Mouse (Mus musculus): ENCODE data around the gene Aplp1. TPM values are rescaled to one million over a fixed set of nuclear protein-coding genes. Genes with fewer than 3 reads are reported as not detected.

Aplp1 gene
- polyA plus RNA-seq, 1 experiment, result 0.26 TPM

DNA sequence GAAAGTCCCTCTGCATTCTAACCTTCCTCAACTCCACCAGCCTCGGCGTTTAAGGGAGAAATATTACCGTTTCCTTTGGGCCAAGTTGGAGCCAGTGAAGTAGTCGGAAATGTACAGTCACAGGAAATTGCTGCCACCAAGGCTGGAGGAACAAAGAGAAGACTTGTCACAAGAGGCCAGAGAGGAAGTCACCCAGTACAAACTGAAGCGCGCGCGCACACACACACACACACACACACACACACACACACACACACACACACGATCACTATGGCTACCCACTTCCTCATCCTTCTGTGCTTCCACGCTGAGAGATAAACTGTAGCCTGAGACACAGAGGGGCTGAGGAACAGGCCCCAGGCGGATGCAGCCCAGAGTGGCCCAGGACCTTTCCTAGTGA, 51.0 kb downstream of the Aplp1 start:
- Histone ChIP-seq H3K79me2 (ENCODE audit: control insufficient read depth, insufficient read depth) (no peaks in the 10 kb centered on the region), H3K27me3 (ENCODE audit: control insufficient read depth, insufficient read depth, insufficient read length) (peaks cover 17% of the 10 kb centered on the region), H3K4me3 (no peak overlapping the region), H3K4me2 (ENCODE audit: low read depth) (no peak overlapping the region), H3ac (ENCODE audit: control insufficient read depth, insufficient read length) (no peak overlapping the region), H3K36me3 (ENCODE audit: control insufficient read depth, insufficient read depth) (no peaks in the 10 kb centered on the region)
- no peak for TF ChIP-seq MAX (IDR thresholded peaks at IDR 0.05; ENCODE audit: low read depth)
- TF ChIP-seq SRF (IDR thresholded peaks at IDR 0.05; ENCODE audit: control insufficient read depth, insufficient read length, low read depth), result no peak
- no peak for TF ChIP-seq MYOD1 (IDR thresholded peaks at IDR 0.05; ENCODE audit: control insufficient read depth in 1 of 3, insufficient read length in 2 of 3, low read depth in 2 of 3)
- TF ChIP-seq MYOG (IDR thresholded peaks at IDR 0.05; ENCODE audit: control insufficient read depth in 1 of 3, insufficient read depth in 1 of 3, insufficient read length in 2 of 3, low read depth in 2 of 3), result no peak

DNA sequence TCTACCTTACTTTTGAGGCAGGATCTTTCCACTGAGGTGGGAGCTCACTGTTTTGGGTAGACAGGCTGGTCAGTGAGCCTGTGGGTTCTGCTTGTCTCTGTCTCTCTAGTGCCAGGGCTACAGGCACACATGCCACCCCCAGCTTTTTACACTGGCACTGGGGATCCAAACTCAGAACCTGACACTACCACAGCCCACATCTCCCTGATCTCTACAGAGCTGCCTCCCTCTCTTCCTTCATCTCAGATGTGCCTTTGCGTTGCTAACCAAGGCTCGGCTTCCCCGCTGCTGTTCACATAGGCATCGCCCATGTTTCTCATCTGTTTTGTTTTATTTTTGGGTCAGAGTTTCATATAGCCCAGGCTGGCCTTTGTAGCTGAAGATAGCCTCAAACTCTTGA, 51.7 kb downstream of the Aplp1 start:
- Histone ChIP-seq H3ac (ENCODE audit: control insufficient read depth, insufficient read length) (no peak overlapping the region), H3K4me3 (no peak overlapping the region), H3K79me2 (ENCODE audit: control insufficient read depth, insufficient read depth) (no peaks in the 10 kb centered on the region), H3K36me3 (ENCODE audit: control insufficient read depth, insufficient read depth) (no peaks in the 10 kb centered on the region), H3K4me2 (ENCODE audit: low read depth) (no peak overlapping the region), H3K27me3 (ENCODE audit: control insufficient read depth, insufficient read depth, insufficient read length) (peaks cover 17% of the 10 kb centered on the region)
- no peak for TF ChIP-seq E2F4 (IDR thresholded peaks at IDR 0.05; ENCODE audit: insufficient read depth)
- no peak for TF ChIP-seq TCF12 (IDR thresholded peaks at IDR 0.05; ENCODE audit: insufficient read depth, poor library complexity, severe bottlenecking)
- TF ChIP-seq SRF (IDR thresholded peaks at IDR 0.05; ENCODE audit: control insufficient read depth, insufficient read length, low read depth), result no peak
- no peak for TF ChIP-seq MAX (IDR thresholded peaks at IDR 0.05; ENCODE audit: low read depth)
- TF ChIP-seq REST (IDR thresholded peaks at IDR 0.05; ENCODE audit: insufficient read depth, insufficient read length), result no peak
- no peak for TF ChIP-seq CEBPB (IDR thresholded peaks at IDR 0.05; ENCODE audit: insufficient read depth, poor library complexity, severe bottlenecking)
- TF ChIP-seq USF1 (IDR thresholded peaks at IDR 0.05; ENCODE audit: low read depth), result no peak
- no peak for TF ChIP-seq POLR2A (IDR thresholded peaks at IDR 0.05; ENCODE audit: insufficient read length, low read depth)
- TF ChIP-seq MYOD1 (IDR thresholded peaks at IDR 0.05; ENCODE audit: control insufficient read depth in 1 of 3, insufficient read length in 2 of 3, low read depth in 2 of 3), result no peak
- no peak for TF ChIP-seq POLR2AphosphoS2 (IDR thresholded peaks at IDR 0.05; ENCODE audit: insufficient read length, low read depth)
- no peak for TF ChIP-seq MYOG (IDR thresholded peaks at IDR 0.05; ENCODE audit: control insufficient read depth in 1 of 3, insufficient read depth in 1 of 3, insufficient read length in 2 of 3, low read depth in 2 of 3)
- TF ChIP-seq TCF3 (IDR thresholded peaks at IDR 0.05; ENCODE audit: insufficient read length, low read depth), result no peak

GRCm38 (mm10) chr7:30392746-30393520, 52.4 kb downstream of the Aplp1 start:
- no peak overlapping the region for H3ac ChIP-seq (ENCODE audit: control insufficient read depth, insufficient read length)
- TF ChIP-seq TCF12 (IDR thresholded peaks at IDR 0.05; ENCODE audit: insufficient read depth, poor library complexity, severe bottlenecking), result no peak
- no peak for TF ChIP-seq USF1 (IDR thresholded peaks at IDR 0.05; ENCODE audit: low read depth)
- no peak for TF ChIP-seq MAX (IDR thresholded peaks at IDR 0.05; ENCODE audit: low read depth)
- TF ChIP-seq CEBPB (IDR thresholded peaks at IDR 0.05; ENCODE audit: insufficient read depth, poor library complexity, severe bottlenecking), result no peak
- no peak for TF ChIP-seq SRF (IDR thresholded peaks at IDR 0.05; ENCODE audit: control insufficient read depth, insufficient read length, low read depth)
- TF ChIP-seq POLR2A (IDR thresholded peaks at IDR 0.05; ENCODE audit: insufficient read length, low read depth), result no peak
- no peak for TF ChIP-seq MYOD1 (IDR thresholded peaks at IDR 0.05; ENCODE audit: control insufficient read depth in 1 of 3, insufficient read length in 2 of 3, low read depth in 2 of 3)
- no peak overlapping the region for H3K4me2 ChIP-seq (ENCODE audit: low read depth)
- H3K4me3 ChIP-seq, result no peak overlapping the region
- H3K79me2 ChIP-seq (ENCODE audit: control insufficient read depth, insufficient read depth), result no peaks in the 10 kb centered on the region
- H3K27me3 ChIP-seq (ENCODE audit: control insufficient read depth, insufficient read depth, insufficient read length), result peaks cover 17% of the 10 kb centered on the region
- no peaks in the 10 kb centered on the region for H3K36me3 ChIP-seq (ENCODE audit: control insufficient read depth, insufficient read depth)

Other genes starting within 250 kb of the Aplp1 start
- gene Capns1, start 246.7 kb downstream of the Aplp1 start, polyA plus RNA-seq (2012; fragmentation: generic; extraction: Trizol), result 622 TPM
- 174 TPM for gene Polr2i, start 213.6 kb downstream of the Aplp1 start, polyA plus RNA-seq (2012; fragmentation: generic; extraction: Trizol)
- 147 TPM for gene Tbcb, start 213.3 kb downstream of the Aplp1 start, polyA plus RNA-seq (2012; fragmentation: generic; extraction: Trizol)
- gene Ovol3, start 209.8 kb downstream of the Aplp1 start, polyA plus RNA-seq (2012; fragmentation: generic; extraction: Trizol), result not detected
- 0.02 TPM for gene Thap8, start 165.4 kb downstream of the Aplp1 start, polyA plus RNA-seq (2012; fragmentation: generic; extraction: Trizol)
- gene Wdr62, start 165.1 kb downstream of the Aplp1 start, polyA plus RNA-seq (2012; fragmentation: generic; extraction: Trizol), result 5.0 TPM
- gene Clip3, start 153.8 kb downstream of the Aplp1 start, polyA plus RNA-seq (2012; fragmentation: generic; extraction: Trizol), result 19.4 TPM
- 33.9 TPM for gene Alkbh6, start 136.8 kb downstream of the Aplp1 start, polyA plus RNA-seq (2012; fragmentation: generic; extraction: Trizol)
- 1.2 TPM for gene Syne4, start 130.7 kb downstream of the Aplp1 start, polyA plus RNA-seq (2012; fragmentation: generic; extraction: Trizol)
- 4.0 TPM for gene E130208F15Rik, start 123.8 kb downstream of the Aplp1 start, polyA plus RNA-seq (2012; fragmentation: generic; extraction: Trizol)
- 13.6 TPM for gene Sdhaf1, start 121.6 kb downstream of the Aplp1 start, polyA plus RNA-seq (2012; fragmentation: generic; extraction: Trizol)
- gene Lrfn3, start 82.8 kb downstream of the Aplp1 start, polyA plus RNA-seq (2012; fragmentation: generic; extraction: Trizol), result 0.66 TPM
- not detected for gene Tyrobp, start 31.8 kb downstream of the Aplp1 start, polyA plus RNA-seq (2012; fragmentation: generic; extraction: Trizol)
- not detected for gene Hcst, start 25.7 kb downstream of the Aplp1 start, polyA plus RNA-seq (2012; fragmentation: generic; extraction: Trizol)
- 0.07 TPM for gene Nfkbid, start 23.8 kb downstream of the Aplp1 start, polyA plus RNA-seq (2012; fragmentation: generic; extraction: Trizol)
- not detected for gene Kirrel2, start 12.2 kb upstream of the Aplp1 start, polyA plus RNA-seq (2012; fragmentation: generic; extraction: Trizol)
- gene Nphs1, start 12.8 kb upstream of the Aplp1 start, polyA plus RNA-seq (2012; fragmentation: generic; extraction: Trizol), result 0.43 TPM
- gene Prodh2, start 48.1 kb upstream of the Aplp1 start, polyA plus RNA-seq (2012; fragmentation: generic; extraction: Trizol), result not detected
- 8.7 TPM for gene Arhgap33, start 89.5 kb upstream of the Aplp1 start, polyA plus RNA-seq (2012; fragmentation: generic; extraction: Trizol)
- 27.8 TPM for gene Hspb6, start 106.6 kb upstream of the Aplp1 start, polyA plus RNA-seq (2012; fragmentation: generic; extraction: Trizol)
- 3.8 TPM for gene Proser3, start 106.8 kb upstream of the Aplp1 start, polyA plus RNA-seq (2012; fragmentation: generic; extraction: Trizol)
- gene Lin37, start 114.3 kb upstream of the Aplp1 start, polyA plus RNA-seq (2012; fragmentation: generic; extraction: Trizol), result 55.3 TPM
- gene U2af1l4, start 117.8 kb upstream of the Aplp1 start, polyA plus RNA-seq (2012; fragmentation: generic; extraction: Trizol), result 72.3 TPM
- 1.0 TPM for gene Gm49396, start 117.8 kb upstream of the Aplp1 start, polyA plus RNA-seq (2012; fragmentation: generic; extraction: Trizol)
- gene Psenen, start 118.1 kb upstream of the Aplp1 start, polyA plus RNA-seq (2012; fragmentation: generic; extraction: Trizol), result 169 TPM
- gene Igflr1, start 119.9 kb upstream of the Aplp1 start, polyA plus RNA-seq (2012; fragmentation: generic; extraction: Trizol), result 0.66 TPM
- 12.9 TPM for gene Kmt2b, start 143.2 kb upstream of the Aplp1 start, polyA plus RNA-seq (2012; fragmentation: generic; extraction: Trizol)
- 0.11 TPM for gene Zbtb32, start 153.4 kb upstream of the Aplp1 start, polyA plus RNA-seq (2012; fragmentation: generic; extraction: Trizol)
- gene Upk1a, start 167.3 kb upstream of the Aplp1 start, polyA plus RNA-seq (2012; fragmentation: generic; extraction: Trizol), result 0.59 TPM
- gene Cox6b1, start 180.6 kb upstream of the Aplp1 start, polyA plus RNA-seq (2012; fragmentation: generic; extraction: Trizol), result 1,108 TPM
- not detected for gene Etv2, start 190.3 kb upstream of the Aplp1 start, polyA plus RNA-seq (2012; fragmentation: generic; extraction: Trizol)
- gene Rbm42, start 204.8 kb upstream of the Aplp1 start, polyA plus RNA-seq (2012; fragmentation: generic; extraction: Trizol), result 124 TPM
- gene Haus5, start 219.5 kb upstream of the Aplp1 start, polyA plus RNA-seq (2012; fragmentation: generic; extraction: Trizol), result 8.4 TPM
- not detected for gene Pmis2, start 226.1 kb upstream of the Aplp1 start, polyA plus RNA-seq (2012; fragmentation: generic; extraction: Trizol)

Measured in myocyte (in vitro differentiated cells).